Mouse (Mus musculus) liver, embryonic 12.5 days (tissue): ENCODE data around the gene Nim1k. TPM values are rescaled to one million over a fixed set of nuclear protein-coding genes. Genes with fewer than 3 reads are reported as not detected.

ENCODE experiments used
- polyA plus RNA-seq: library from polyadenylated mRNA; unstranded; fragments of >200 nt; fragmentation: Nextera tagmentation; extraction: Ambion mirVana; gene quantifications from 2 replicates; pipeline ENCODE4 v1.2.1, GENCODE M21; 2016

Nim1k gene
- polyA plus RNA-seq, 1 experiment from 2014 or later = 0.23 TPM

Other genes with a start within 250 kb of the Nim1k start
- gene Ccl28, start 132.1 kb downstream of the Nim1k start, polyA plus RNA-seq = not detected in 2 replicates
- 105 and 111 TPM in 2 replicates for gene Hmgcs1, start 65.5 kb downstream of the Nim1k start, polyA plus RNA-seq
- gene Zfp131, start 35.0 kb upstream of the Nim1k start, polyA plus RNA-seq = 25.5 and 28.4 TPM in 2 replicates
- gene AF067063, start 74.3 kb upstream of the Nim1k start, polyA plus RNA-seq = not detected in 2 replicates
- not detected in 2 replicates for gene D13Ertd608e, start 80.1 kb upstream of the Nim1k start, polyA plus RNA-seq
- gene Tcstv1, start 138.9 kb upstream of the Nim1k start, polyA plus RNA-seq = not detected in 2 replicates
- gene Gm21761, start 173.4 kb upstream of the Nim1k start, polyA plus RNA-seq = not detected in 2 replicates
- not detected in 2 replicates for gene B020031M17Rik, start 194.9 kb upstream of the Nim1k start, polyA plus RNA-seq